Mouse (Mus musculus) heart, adult 8-10 months (tissue): ENCODE data around the gene Pet2. TPM values are rescaled to one million over a fixed set of nuclear protein-coding genes. Genes with fewer than 3 reads are reported as not detected.

Experiments used
- DNase-seq: peaks from one replicate; pipeline ENCODE4 v3.0.0; 2022; ENCODE audit warnings: low spot score
- total RNA-seq, 4 experiments: library from RNA; stranded (reverse); gene quantifications; 2 replicates each; pipeline ENCODE4 v1.2.4; 2022

Gene Pet2
- total RNA-seq = not detected

DNA sequence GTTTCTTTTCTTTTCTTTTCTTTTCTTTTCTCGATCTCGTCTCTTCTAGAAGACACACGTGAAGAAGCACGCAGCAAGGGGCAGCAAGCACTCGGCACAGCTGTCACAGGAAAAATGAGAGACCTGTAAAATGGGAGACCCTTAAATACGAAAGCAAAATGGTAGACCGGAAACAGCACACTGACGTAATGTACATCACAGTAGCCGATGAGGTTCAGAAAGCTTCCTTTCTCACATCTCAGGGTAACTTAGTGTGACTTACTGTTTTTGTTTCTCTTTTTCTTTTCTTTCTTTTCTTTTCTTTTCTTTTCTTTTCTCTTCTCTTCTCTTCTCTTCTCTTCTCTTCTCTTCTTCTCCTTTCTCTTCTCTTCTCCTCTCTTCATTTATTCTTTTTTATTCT is at the start of gene Pet2:
TSS of gene Pet2 (minus strand) at position 101 of the 400 bp plus-strand sequence.
- no peak for DNase-seq
